In genomic region chr12:3866654-3867370, GRCm38 (mm10) we compare ENCODE assay signal across 9 mouse cellular contexts.
DNase-seq lines count a peak whose midpoint lies in the region; ATAC-seq and TF ChIP-seq lines count a peak whose summit lies in the region.
"Had no signal": no experiment of that assay in that cellular context is flagged by ENCODE, and none has a peak within 500 bp of the region (broad histone marks: within the 10 kb centered on the region; RNA-seq: fewer than 3 reads in every experiment).

No protein-coding gene starts in this region.

- H3K9me3 ChIP-seq in heart, embryonic 15.5 days (replicated peaks): no peaks in the 10 kb centered on the region
- no peaks in the 10 kb centered on the region for H3K9me3 ChIP-seq in heart, embryonic 10.5 days

- no peak for DNase-seq in heart, embryonic 10.5 days (ENCODE audit: low spot score)
- peak; percentile 53 for DNase-seq in MN1 (ENCODE audit: low spot score)
- DNase-seq in brain, embryonic 14.5 days (ENCODE audit: low read depth): peak; percentile 91
- peak; percentile 46 for DNase-seq in large intestine, adult 2 months (ENCODE audit: low read depth, low spot score)
- DNase-seq in right cerebral cortex, postnatal 14 days: no peak
- no peak for DNase-seq in natural killer cell, adult 2 months (ENCODE audit: low spot score in 2 of 2)

- peak overlapping the region; percentile 72 for H3K27ac ChIP-seq in heart, embryonic 15.5 days
- H3K27ac ChIP-seq in heart, embryonic 10.5 days: no peak overlapping the region

- peaks cover 57% of the 10 kb centered on the region for H3K4me1 ChIP-seq in heart, embryonic 15.5 days (replicated peaks)
- peaks cover 45% of the 10 kb centered on the region for H3K4me1 ChIP-seq in heart, embryonic 10.5 days

- no peak overlapping the region for H3K4me3 ChIP-seq in heart, embryonic 15.5 days
- H3K4me3 ChIP-seq in heart, embryonic 10.5 days: no peak overlapping the region
- H3K4me3 ChIP-seq: myocyte had no signal

- TF ChIP-seq CTCF in brain, embryonic 14.5 days (IDR thresholded peaks at IDR 0.05; ENCODE audit: borderline replicate concordance, extremely low read depth, insufficient read depth, insufficient read length): no peak

- H3K27me3 ChIP-seq in heart, embryonic 15.5 days: no peaks in the 10 kb centered on the region
- no peaks in the 10 kb centered on the region for H3K27me3 ChIP-seq in heart, embryonic 10.5 days (ENCODE audit: insufficient read depth, poor library complexity, severe bottlenecking)

- peaks cover 15% of the 10 kb centered on the region for H3K36me3 ChIP-seq in heart, embryonic 15.5 days
- peaks cover 38% of the 10 kb centered on the region for H3K36me3 ChIP-seq in heart, embryonic 10.5 days

- no peak overlapping the region for H3K4me2 ChIP-seq in heart, embryonic 15.5 days

- no peak overlapping the region for H3K9ac ChIP-seq in heart, embryonic 15.5 days

- WGBS in heart, embryonic 15.5 days: 49% methylated on average over 12 of the region's 12 CpGs
- 81% methylated on average over 12 of the region's 12 CpGs for WGBS in heart, embryonic 10.5 days
- 34% methylated on average over 12 of the region's 12 CpGs for WGBS in large intestine, adult 2 months

- ATAC-seq in heart, embryonic 15.5 days (replicated peaks; ENCODE audit: insufficient number of reproducible peaks, insufficient read depth, low FRiP score, low read depth): no peak; the same call in 1 of the 2 replicates
- no peak for ATAC-seq in frontal cortex, adult (ENCODE audit: low TSS enrichment)

- TF ChIP-seq POLR2A in brain, embryonic 14.5 days (IDR thresholded peaks at IDR 0.05; ENCODE audit: borderline replicate concordance, extremely low read depth, insufficient read depth, insufficient read length, poor library complexity, severe bottlenecking): no peak

Comparison
In these comparisons a context has a peak if more than half of its experiments do, and no peak if none do; other contexts are left out.
1. DNase-seq: peak in MN1 (single experiment), brain, embryonic 14.5 days (single experiment) and large intestine, adult 2 months (single experiment); none in heart, embryonic 10.5 days (single experiment), right cerebral cortex, postnatal 14 days (single experiment) and natural killer cell, adult 2 months (0 of 2).